Mouse (Mus musculus) heart, postnatal 25 days (tissue): ENCODE measurements at regions not wholly inside any gene's neighbourhood (a gene's known extent, or its start where the extent isn't known, plus 50 kb on each side); places are given as distances from the start of the nearest gene placed in this dataset.
A peak's percentile ranks its signal among the peaks of the same experiment; 100 is the strongest.

Experiments
- DNase-seq: peaks from one replicate; pipeline ENCODE4 v3.0.0; 2022; ENCODE audit warnings: low spot score
- intact Hi-C: fragments of 180-260 bp; cut with DNase I; formaldehyde crosslinking; loops from one replicate; pipeline ENCODE4 v1.15.1; 2025

GRCm38 (mm10) chr7:64061170-64061569 is 92.5 kb upstream of the Trpm1 start:
- DNase-seq, result no peak
- intact Hi-C loops, result loop anchor here (10.0 kb wide), 1 partner anchor 94 kb away; the partner anchor contains the start of gene Trpm1

- no peak for DNase-seq
- intact Hi-C loops, result loop anchor here (10.0 kb wide), 1 partner anchor 94 kb away; the partner anchor contains the start of gene Trpm1
These were observed 93.1 kb upstream of the Trpm1 start for GRCm38 (mm10) chr7:64060582-64060981.

GRCm38 (mm10) chr7:64060051-64060450 is 93.6 kb upstream of the Trpm1 start:
- no peak for DNase-seq
- intact Hi-C loops, result loop anchor here (10.0 kb wide), 1 partner anchor 95 kb away; the partner anchor contains the start of gene Trpm1

GRCm38 (mm10) chr7:64058282-64058872 is 95.3 kb upstream of the Trpm1 start:
- intact Hi-C loops, result loop anchor here (5.0 kb wide), 2 partner anchors 121 to 206 kb away; partner anchors contain the start of gene Klf13
- DNase-seq, result no peak

- intact Hi-C loops, result loop anchor here (5.0 kb wide), 2 partner anchors 121 to 206 kb away; partner anchors contain the start of gene Klf13
- no peak for DNase-seq
These were observed 95.8 kb upstream of the Trpm1 start for GRCm38 (mm10) chr7:64057873-64058272.

GRCm38 (mm10) chr7:64056498-64056897 is 97.1 kb upstream of the Trpm1 start:
- no peak for DNase-seq
- intact Hi-C loops, result loop anchor here (5.0 kb wide), 2 partner anchors 119 to 204 kb away; partner anchors contain the start of gene Klf13

GRCm38 (mm10) chr7:64054996-64055395 is 98.6 kb upstream of the Trpm1 start:
- intact Hi-C loops, result loop anchor here (5.0 kb wide), 2 partner anchors 118 to 203 kb away; partner anchors contain the start of gene Klf13

GRCm38 (mm10) chr7:64053766-64054165 is 99.9 kb upstream of the Trpm1 start:
- DNase-seq, result no peak
- intact Hi-C loops, result no loop called here

More at GRCm38 (mm10) chr7:64054996-64055395, 98.6 kb upstream of the Trpm1 start:
- no peak for DNase-seq

- intact Hi-C loops, result no loop called here
- DNase-seq, result no peak
These were observed 101.2 kb upstream of the Trpm1 start for GRCm38 (mm10) chr7:64052400-64052799.

GRCm38 (mm10) chr7:64050826-64051401 is 102.7 kb upstream of the Trpm1 start:
- intact Hi-C loops, result no loop called here
- no peak for DNase-seq

GRCm38 (mm10) chr7:64050246-64050645 is 103.4 kb upstream of the Trpm1 start:
- no peak for DNase-seq
- intact Hi-C loops, result no loop called here

- intact Hi-C loops, result no loop called here
These were observed 104.3 kb upstream of the Trpm1 start for GRCm38 (mm10) chr7:64049183-64049965.

GRCm38 (mm10) chr7:64048452-64049182 is 105.0 kb upstream of the Trpm1 start:
- DNase-seq, result peak; percentile 16
- intact Hi-C loops, result no loop called here

More at GRCm38 (mm10) chr7:64049183-64049965, 104.3 kb upstream of the Trpm1 start:
- no peak for DNase-seq

- intact Hi-C loops, result no loop called here
- no peak for DNase-seq
These were observed 105.8 kb upstream of the Trpm1 start for GRCm38 (mm10) chr7:64047831-64048230.

GRCm38 (mm10) chr7:64045292-64045691 is 106.6 kb upstream of the Klf13 start:
- no peak for DNase-seq
- intact Hi-C loops, result no loop called here

GRCm38 (mm10) chr7:64042978-64043377 is 104.3 kb upstream of the Klf13 start:
- no peak for DNase-seq

GRCm38 (mm10) chr7:64041303-64041702 is 102.6 kb upstream of the Klf13 start:
- intact Hi-C loops, result no loop called here
- no peak for DNase-seq

More at GRCm38 (mm10) chr7:64042978-64043377, 104.3 kb upstream of the Klf13 start:
- intact Hi-C loops, result no loop called here

- DNase-seq, result no peak
- intact Hi-C loops, result no loop called here
These were observed 101.5 kb upstream of the Klf13 start for GRCm38 (mm10) chr7:64040026-64040737.

GRCm38 (mm10) chr7:64037701-64038231 is 99.1 kb upstream of the Klf13 start:
- intact Hi-C loops, result no loop called here
- no peak for DNase-seq
